Mouse (Mus musculus) liver (tissue): ENCODE measurements at regions not wholly inside any gene's neighbourhood (a gene's known extent, or its start where the extent isn't known, plus 50 kb on each side); places are given as distances from the start of the nearest gene placed in this dataset.
"Not testable (repeated sequence)": the region's sequence is repeated elsewhere in the genome, so short reads cannot be mapped to it uniquely, and the experiment has no call there.

Experiments
- DNase-seq: peaks from one replicate; pipeline ENCODE4 v3.0.0-alpha.2; 2020; ENCODE audit warnings: mixed read lengths

DNA sequence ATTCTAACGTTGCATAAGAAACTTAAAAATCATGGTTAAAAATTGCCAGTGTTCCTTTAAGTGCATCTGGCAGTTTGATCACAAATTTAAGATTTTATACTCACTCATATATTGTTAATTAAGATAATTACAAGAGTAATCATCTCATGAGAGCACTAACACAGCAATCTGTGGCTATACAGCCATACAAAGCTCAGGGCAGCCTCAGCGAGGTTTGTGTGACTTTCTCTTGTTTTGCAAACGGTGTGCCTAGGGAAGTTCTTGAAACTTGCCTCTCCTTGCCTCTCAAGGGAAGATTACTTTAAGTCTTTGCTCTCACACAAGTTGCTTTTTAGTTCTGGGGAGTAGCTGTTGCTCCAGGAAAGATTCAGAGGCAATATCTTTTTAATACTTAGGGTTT lies 58.1 kb upstream of the Slc1a4 start:
- no peak for DNase-seq

DNA sequence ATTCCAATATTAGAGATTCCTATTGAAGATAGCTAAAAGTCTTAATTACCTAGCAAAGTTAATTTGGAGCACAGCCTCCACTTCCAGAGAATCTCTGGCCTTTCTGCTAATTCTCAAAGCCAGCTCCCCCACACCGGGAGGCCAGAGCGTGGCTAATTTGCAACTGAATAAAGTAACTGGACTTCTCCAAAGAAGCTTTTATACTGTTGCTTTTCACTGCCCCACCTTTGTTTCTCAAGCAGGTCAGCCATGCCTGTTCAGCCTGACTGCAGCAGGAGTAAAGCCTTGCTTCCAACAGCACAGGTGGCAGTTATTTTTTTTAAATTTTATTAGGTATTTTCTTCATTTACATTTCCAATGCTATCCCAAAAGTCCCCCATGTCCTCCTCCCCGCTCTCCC lies 60.8 kb upstream of the Slc1a4 start:
- DNase-seq = not testable (repeated sequence)

DNA sequence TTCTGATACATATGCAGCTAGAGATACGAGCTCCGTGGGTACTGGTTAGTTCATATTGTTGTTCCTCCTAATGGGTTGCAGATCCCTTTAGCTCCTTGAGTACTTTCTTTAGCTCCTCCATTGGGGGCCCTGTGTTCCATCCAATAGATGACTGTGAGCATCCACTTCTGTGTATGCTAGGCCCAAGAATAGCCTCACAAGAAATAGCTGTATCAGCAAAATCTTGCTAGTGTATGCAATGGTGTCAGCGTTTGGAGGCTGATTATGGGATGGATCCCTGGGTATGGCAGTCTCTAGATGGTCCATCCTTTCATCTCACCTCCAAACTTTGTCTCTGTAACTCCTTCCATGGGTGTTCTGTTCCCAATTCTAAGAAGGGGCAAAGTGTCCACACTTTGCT lies 61.3 kb upstream of the Slc1a4 start:
- DNase-seq = not testable (repeated sequence)

DNA sequence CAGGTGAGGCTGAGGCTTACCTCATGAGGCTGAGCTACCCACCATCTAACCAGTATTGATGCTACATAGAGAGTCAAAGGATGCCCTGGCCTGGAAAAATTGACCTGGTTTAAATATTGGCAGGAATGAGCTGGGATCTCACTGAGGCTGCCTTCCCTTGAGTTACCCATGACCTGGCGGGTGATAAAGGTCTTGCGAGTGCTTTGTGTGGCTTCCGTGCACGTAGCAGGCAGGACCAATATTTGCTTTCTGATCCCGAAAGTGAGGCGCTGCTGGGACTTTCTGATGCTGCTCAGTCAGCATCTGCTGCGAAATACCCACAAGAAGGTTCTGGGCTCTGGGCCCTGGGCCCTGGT lies 63.3 kb upstream of the Slc1a4 start:
- DNase-seq = no peak

DNA sequence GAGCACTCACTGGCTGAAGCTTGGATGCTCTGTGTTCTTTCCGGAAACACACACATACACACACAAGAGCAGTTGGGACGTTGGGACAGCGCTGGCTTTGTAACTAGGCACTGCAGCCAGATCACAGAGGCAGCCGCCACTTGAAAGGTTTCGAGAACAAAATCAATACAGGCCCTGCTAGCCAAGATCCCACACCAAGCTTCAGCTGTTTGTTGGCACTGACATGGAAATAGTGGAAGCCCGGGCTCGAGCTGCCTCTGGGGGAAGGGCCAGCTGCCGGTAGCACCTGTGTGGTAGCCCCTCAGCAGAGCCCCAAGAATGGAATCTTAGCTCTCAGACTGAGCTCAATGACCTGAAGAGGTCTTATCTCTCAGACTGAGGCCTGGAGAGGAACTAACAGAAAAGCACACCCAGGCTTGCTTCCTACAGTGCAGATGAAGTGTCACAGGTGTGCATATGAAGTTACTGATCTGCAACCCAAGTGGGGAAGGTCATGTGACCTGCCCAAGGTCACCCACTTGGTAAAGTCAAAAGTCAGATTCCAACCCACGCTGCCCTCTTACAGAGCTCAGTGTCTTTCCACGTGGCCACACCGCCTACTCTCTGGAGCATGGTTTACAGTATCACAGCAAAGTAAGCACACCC lies 63.8 kb upstream of the Slc1a4 start:
- peak; percentile 7 for DNase-seq

DNA sequence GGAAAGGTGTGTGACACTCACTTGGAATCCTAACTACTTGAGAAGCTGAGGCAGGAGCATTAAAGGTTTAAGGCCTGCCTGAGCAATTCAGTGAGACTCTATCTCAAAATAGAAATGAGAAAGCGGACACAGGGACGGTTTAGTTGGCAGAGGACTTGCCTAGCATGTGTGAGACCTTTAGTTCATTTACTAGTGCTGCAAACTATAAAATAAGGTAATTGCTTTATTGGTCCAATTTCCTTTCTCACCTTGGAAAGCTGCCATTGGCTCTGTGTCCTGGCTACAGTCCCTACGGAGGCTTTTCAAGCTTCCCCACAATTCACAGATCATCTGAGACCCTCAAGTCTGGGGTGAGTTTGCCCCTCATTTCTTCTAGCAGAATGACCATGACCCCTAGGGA lies 64.4 kb upstream of the Slc1a4 start:
- DNase-seq = no peak

DNA sequence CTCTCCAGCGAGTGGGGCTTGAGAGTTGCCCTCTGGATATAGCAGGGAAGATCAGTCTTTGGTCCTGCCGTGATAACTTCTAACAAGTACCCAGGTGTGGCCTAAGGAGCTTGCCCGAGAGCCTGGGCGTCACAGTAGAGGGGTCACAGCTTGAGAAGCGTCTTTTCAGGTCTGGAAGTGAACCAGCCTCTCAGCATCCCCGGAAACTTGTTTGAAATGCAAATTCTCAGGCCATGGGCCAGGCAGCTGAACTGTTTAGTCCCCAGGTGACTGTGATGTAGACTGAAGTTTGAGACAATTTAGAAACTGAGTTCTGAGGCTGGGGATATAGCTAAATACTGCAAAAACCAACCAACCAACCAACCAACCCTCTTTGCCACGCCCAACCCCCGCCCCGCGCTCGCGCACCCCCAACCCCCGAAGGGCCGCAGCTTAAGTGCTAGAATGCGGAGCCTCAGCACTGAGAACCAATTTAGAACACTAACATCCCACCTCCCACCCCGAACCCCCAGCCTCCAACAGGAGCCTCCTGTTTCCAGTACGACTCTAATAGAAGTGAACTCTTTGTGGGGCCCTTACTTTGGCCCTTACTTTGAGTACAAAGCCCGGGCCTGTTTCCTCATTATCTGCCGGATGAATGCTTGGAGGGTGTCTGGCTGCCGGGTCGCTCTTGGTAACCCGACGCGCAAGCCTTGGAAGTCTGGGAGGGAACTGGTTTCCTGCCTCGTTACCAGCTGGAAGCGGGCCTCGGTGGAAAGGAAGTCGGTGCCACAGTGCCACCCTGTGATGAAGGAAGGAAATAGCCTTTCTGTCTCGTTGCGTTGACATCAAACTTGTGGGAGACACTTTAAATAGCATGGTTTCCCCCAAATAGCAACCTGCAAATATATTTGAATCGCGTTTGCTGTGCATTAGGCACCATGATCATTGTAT lies 68.1 kb upstream of the Slc1a4 start:
- peak; percentile 78 for DNase-seq

DNA sequence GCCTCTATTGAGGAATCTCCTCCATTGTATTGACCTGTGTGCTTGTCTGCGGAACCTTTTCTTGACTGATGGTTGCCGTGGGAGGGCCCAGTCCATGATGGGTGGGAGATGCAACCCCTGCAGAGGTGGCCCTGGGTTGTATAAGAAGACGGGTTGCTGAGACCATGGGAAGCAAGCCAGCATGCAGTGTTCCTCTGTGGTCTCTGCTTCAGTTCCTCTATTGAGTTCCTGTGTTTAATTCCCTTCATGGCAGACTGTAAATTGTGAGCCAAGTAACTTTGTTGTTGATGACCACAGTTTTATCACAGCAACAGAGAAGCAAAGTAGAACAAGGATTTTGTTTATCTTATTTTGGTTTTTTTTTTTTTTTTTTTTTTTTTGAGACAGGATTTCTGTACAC lies 70.9 kb upstream of the Slc1a4 start:
- DNase-seq = no peak

DNA sequence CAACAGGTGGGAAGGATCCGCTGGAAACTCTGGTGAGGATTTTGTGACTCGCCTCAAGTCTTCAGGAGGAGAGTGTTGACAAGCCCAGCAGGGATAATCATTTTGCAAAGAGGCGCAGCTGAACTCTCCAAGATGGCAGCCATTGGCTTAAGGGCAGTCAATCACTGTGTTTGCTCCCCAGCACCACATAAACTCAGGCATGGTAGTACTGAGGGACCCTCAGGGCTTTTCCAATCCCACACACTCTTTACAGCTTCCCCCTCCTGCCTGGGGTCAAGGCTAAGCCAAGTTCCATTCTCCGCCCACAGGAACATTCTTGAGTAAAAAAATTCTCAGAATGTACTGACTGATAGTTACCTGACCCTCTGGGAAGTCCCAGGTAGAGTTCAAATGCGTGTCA lies 72.0 kb upstream of the Slc1a4 start:
- no peak for DNase-seq

DNA sequence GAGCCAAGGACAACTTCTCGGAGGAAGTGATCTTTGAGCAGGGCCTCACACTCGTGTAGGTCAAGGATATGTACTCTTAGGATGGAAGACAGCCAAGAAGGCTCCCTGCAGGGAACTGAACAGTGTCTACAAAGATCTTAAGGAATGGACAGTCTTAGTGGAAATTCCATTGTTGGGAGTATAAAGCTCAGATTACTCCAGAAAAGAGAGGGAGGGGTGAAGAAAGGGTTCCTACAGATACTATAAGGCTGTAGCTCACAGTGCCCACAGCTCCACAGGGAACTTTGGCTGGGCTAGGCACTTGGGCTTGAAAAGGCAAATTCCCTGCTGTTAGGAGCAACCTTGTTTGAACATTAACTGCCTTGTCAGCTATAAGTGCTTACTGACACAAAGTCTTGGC lies 85.6 kb upstream of the Slc1a4 start:
- DNase-seq = no peak

DNA sequence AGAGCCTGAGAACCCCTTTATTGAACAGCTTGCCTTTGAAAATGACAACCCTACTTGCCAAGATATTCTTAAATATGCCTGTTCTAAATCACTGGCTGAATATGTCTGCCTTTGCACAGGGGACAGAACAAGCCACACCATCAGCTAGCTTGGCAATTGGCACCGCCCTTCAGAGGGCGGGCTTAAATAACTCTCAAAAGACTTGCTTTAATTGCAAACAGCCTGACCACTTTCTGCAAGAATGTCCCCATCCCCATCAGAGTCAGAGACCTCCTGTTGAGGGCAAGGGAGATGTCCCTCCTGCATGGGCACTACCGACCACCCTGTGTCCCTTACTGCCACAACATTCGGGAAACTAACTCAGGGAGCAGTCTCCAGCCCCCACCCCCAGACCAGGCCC lies 88.4 kb upstream of the Slc1a4 start:
- no peak for DNase-seq

DNA sequence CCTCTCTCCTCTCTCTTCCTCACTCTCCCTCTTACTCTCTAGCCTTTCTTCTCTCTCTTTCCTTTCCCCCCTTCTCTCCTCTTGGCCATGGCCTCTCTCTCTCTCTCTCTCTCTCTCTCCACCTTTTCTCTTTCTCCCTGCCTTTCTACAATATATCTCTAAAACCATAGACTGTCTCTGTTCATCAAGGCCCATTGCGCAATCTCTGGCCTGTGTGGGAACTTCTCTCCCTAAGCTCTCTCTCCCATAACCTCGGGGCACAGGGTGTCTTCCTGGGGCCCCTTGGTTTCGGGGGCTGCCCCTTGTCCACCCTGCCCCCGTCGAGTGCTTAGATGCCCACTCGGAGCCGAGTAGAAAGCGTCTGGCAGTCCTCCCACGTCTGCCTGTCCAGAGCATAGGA lies 103.5 kb upstream of the Slc1a4 start:
- no peak for DNase-seq

DNA sequence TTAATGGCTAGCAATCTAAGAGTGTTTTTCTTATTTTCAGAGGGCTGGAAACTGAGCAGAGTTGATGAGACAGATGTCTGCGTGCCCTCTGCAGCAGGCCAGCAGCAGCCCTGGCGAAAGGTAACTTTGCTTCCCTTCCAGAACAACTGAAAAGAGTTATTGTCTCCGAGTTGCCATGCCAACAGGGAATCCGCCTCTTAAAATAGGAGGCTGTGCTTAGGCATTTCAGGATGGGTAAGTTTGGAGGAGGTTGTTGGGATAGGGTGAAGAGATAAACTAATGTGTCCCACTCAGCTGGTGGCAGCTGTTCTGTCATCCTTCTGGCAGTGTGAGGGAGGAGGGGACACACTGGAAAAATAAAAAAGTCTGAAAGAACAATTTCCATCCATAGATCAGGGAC lies 100.6 kb upstream of the Sertad2 start:
- no peak for DNase-seq

DNA sequence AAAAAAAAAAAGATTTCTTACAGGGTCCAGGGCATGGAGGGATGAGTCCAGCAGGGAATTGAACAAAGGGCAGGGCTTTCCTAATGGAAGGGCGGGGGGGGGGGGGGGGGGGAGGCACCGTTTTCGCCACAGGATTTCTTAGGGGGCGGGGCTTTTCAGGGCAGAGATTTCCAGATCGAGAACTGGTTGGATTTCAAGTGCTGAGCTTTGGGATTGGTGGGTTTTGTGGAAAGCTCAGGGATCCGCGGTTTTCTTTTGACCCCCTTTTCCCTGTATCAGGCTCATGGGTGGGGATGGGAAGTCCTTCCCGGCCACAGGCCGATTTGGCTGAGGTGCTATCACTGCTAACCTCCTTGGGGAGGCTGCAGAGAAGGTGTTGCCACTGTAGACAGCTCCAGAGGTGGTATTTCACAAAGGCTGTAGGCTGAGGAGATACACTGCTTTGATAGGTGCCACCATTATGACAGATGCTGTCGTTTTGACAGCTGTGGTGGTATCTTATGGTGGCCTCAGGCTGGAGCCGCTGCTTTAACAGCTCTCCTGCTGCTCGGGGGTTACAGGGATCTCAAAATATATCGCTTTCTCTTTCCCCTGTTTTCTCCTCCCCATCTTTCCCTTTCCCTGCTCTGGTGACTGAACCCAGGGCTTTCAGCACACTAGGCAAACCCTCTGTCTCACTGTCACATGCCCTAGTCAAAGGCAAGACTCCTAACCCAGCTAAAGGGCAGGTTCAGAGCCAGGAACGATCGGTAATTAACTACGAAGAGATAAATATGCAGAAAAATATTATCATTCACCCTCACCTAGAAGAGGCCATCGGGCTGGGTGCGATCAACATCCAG lies 97.8 kb upstream of the Sertad2 start:
- DNase-seq = no peak

DNA sequence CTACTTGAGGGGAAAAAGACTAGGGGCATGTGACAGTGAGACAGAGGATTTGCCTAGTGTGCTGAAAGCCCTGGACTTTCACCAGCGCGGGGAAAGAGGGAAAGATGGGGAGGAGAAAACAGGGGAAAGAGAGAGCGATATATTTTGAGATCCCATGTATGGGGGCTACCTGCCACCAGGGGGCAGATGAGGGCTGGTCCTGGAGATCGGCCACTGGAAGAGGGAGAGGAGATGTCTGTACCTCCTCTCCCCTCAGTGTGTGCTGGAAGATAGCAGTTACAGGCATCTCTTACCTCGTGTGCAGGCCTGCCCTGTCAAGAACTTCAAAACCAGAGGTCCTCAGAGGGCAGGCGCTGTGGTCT lies 97.2 kb upstream of the Sertad2 start:
- DNase-seq = peak; percentile 78

DNA sequence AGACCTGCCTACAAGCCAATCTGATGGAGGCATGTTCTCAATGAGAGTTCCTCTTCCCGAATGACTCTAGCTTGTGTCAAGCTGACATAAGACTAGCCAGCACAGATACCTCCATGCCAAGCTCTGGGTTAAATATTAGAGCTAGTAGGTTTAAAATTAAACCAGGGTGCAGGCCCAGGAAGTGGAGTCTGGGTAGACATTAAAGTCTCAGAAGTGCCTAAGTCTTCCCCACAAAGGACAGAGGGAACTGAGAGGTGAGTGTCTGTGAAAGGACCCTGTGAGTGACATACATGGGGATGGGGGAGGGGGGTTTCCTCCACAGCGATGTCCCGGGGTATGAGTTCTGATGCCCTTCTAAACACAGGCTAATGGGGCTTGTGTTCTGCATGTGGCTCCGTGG lies 90.2 kb upstream of the Sertad2 start:
- DNase-seq = no peak

DNA sequence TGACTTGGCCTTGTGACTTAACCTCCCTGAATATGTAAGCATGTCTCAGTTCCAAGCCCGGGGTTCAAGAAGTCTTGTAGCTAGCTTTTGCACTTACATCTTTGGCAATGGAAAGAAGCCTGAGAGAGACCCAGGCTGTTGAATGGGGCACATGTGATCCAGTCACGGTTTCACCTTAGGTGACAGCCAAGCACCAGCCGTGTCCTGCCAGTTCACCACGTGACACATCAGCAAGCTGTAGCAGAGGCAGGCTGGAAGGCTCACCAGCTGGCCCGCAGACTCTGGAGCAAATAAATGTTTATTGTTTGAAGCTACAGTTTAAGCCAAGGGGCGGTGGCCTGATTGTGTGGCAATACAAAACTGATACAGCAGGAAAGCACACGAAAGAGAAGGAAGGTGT lies 89.3 kb upstream of the Sertad2 start:
- no peak for DNase-seq

DNA sequence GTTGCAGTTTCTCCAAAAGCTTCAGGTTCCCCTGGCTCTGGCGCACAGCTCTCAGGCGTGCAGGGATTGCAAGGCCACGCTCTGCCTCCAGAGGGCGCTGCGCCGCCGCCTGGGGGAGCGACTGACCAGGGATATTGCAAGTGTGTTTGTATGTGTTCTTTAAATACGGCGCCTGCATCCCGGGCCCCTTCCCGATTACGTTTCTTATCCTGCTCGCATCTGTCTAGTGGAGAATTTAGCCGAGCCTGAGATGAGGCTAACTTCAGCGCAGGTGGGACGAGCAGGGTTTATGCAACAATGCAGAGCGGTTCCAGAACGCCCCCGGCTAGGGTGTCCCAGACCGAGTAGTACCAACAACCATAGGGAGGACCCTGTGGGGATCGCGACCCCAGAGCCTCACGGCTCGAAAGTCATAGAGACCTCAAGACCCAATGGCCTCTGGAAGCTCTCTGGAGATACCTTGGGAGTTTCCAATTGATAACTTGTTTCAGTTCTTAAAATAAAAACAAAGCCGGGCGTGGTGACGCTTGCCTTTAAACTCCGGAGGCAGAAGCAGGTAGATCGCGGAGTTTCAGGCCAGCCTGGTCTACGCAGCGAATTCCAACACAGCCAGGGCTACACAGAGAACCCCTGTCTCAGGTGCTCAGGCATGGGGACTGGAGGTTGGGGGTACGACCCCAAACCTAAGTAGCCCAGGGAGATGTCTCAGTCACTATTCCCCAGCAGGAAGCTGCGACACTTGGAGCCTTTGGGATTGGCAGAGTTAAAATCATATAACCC lies 87.8 kb upstream of the Sertad2 start:
- DNase-seq = peak; percentile 86

DNA sequence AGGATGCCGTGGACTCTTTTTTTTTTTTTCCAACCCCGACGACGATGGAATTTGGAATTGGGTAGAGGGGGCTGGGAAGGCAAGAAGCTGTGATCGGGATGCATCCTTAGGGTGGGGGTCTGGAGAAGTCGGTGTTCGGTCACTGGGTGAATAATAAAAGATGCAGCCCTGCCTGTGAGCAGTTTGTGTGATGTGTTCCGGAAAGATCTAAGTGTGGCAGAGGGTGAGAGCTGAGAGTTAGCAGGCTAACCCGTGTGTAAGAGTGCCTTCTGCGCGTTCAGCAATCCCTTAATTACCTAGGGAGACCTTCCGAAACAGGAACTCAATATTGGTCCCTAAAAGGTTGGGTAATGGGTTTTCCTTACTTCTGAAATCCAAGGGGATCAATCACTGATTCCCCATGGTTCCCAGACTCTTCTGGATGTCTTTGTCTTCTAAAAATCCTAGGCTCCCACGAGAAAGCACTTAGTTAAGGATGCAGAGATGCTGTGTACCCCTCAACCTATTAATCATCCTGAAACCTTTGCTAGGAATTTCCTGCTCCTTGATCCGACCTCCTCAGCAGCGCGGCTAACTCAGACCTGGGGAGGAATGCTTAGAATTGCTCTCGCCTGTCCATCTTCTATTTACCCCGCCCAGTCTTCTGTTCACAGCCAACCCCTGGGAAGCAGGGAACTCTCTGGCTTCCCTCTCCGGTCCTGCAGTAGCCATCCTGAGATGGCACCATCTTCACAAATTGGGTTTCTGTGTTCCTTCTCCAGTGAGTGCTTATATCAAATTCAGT lies 87.0 kb upstream of the Sertad2 start:
- no peak for DNase-seq

DNA sequence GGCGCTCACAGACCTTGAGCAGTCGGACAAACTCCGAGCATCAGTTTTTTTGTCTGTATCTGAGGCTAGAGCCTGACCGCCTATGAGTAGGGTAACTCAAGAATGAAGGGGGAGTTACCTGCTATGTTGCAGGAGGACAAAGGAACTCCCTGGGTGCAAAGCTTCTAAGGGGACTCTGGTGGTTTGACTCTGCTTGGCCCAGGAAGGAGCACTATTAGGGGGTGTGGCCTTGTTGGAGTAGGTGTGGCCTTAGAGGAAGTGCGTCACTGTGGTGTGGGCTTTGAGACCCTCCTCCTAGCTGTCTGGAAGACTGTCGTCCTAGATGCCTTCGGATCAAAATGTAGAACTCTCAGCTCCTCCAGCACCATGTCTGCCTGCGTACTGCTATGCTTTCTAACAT lies 83.9 kb upstream of the Sertad2 start:
- DNase-seq = no peak

DNA sequence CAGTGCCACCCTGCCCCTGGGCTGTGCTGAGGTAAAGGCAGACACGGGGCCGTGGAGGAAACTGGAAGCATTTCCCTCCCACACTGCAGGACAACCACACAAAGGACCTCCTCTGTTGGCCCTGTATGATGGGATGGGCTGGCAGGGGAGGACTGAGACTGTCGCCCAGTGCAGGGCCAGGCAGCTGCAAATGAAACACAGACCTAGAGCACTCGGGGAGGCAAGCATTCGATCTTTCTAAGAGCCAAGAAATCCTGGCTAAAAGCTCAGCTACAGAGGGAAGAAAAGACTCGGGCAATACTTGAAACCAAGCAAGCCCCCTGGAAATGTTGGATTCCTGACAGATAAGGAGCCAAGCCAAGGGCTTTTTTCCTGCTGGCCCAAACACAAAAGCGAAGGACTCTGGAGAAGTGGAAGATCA lies 82.5 kb upstream of the Sertad2 start:
- DNase-seq = no peak

DNA sequence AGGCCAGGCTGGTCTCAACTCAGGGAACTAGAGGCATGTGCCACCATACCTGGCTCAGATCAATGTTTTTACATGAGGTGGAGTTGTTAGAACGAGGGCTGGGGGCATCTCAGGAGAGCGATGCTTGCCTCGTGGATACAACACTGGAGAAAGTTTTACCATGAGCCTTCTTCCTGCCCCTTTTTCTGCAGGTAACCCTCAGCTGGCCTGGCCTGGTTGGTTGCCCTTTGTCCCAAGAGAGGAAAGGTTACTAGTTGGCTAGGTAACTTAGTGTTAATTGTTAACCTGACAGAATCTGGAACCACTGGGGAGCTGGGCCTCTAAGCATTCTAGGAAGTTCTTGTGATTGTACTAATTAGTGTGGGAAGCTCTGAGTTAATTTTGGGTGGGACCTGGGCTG lies 81.0 kb upstream of the Sertad2 start:
- peak; percentile 34 for DNase-seq
